Mouse (Mus musculus) layer of hippocampus, postnatal 36 days (tissue): Measurements from ENCODE around the gene Tmem230. TPM values are rescaled to one million over a fixed set of nuclear protein-coding genes. Genes with fewer than 3 reads are reported as not detected.

ENCODE experiments used
- DNase-seq, 2 experiments: peaks; one replicate each; pipeline ENCODE4 v3.0.0; 2022
- total RNA-seq, 2 experiments: library from RNA; stranded (reverse); gene quantifications; 2 replicates each; pipeline ENCODE4 v1.2.3; 2021

The Tmem230 gene
- total RNA-seq, 2 experiments from 2014 or later = 31.7 to 32.2 TPM

DNA sequence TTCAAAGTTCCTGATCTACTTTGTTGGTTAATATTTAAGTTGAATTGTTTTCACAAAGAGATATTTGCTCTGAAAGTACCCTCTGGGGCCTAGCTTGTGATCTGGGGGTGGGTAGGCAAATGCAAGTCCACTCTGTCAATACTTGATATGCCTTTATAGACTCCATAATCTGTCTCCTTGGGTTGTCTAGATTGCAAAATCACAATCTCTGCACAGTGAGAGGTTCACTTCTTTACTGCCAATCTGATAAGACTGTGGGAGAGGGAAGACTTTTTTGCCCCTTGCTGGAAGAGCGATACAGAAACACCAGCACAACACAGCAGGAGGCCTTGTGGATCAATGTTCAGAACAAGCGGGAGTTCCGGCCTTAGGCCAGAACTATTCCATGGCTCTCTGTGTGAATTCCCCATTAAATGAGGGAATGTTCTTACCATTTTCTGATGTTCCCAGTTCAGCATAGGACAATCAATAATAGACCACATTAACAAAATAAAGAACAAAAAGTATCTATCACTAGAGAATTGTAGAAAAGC, 15.1 kb downstream of the Tmem230 start:
- no peak for DNase-seq

DNA sequence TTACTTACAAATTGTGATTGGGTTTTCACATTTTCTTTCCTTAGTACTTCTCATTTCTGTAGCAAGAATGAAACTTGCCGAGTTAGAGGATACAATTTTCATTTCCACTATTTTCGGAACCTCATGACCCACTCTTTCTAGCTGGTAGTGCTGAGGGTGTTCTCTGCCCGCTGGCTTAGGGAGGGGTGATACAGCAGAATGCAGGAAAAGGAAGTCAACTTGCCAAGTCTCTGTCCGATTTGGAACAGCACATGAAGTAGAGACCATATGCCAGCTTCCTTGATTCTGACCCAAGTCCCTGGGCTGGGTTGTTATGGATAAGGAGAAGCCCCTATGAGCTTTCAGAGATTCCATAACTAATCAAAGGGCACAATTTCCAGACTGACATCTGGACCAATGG, 23.2 kb downstream of the Tmem230 start:
- no peak for DNase-seq

DNA sequence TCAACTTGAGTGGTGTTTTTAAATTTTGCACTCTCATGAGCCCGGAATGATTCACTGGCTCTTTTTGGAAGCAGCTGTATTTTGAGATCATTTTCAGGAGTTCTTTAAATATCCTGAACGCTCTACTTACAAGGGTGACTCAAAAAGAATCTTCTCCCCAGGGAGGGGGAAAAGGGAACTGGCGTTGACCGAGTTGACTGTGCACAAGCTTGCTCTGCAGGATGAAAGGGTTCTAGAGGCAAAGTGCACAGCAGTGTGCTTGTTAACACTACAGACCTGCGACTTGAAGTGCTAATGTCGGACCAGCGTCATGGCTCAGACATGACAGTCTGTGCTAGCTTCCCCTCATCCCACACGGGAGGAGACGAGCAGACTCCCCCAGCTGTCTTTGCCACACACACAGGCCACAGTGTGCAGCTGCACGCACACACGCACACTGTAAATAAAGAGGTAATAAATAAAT, 26.0 kb downstream of the Tmem230 start:
- DNase-seq = no peak

DNA sequence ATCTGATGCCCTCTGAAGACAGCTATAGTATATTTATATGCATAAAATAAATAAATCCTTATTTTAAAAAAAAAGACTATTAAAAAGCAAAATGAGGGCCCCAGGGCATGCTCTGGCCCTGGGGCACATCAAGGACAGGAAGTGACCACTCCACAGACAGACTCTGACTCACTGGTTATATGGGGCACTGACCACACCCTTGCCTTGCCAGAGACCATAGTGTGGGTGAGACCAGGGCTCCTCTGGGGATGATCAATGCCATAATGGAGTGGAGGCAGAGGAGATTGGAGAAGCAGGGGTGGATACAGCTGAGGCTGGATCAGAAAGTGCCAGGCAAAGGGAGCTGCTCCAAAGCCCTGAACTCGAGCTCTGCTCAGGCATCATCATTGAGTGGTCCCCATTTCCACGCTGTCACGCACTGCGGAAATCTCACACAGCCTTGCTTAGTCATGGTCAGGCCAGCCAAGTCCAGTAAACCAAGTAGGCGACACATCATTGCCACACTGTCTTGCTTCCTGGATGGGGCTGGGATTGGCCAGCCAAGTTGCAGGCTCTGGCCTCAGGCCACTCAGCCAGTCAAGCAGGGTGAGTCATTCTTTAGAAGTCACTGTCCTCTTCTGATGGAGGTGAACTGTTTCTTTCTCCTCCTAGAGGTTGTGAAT, 35.5 kb downstream of the Tmem230 start:
- no peak for DNase-seq

DNA sequence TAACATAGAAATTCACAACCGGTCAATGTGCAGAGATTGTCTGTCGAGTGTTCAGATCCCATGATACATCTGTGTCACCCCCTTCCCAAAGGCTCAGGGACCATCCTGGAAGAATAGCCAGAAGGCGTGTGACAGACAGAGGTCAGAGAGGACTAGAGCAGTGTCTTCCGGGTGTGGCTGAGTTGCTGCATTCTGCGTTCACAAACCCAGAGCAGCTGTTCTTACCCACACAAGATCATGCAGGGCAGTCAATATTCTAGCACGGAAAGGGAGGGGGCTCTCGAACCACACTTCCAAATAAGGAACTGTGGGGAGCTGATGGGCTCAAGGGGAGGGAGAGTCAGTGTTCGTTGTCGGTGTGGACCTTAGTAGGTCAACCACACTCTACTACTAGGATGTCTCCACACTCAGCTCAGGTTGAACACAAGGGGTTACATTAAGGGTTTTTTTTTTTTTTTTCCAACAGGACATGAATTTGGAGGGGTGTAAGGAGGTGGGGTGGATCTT, 36.7 kb downstream of the Tmem230 start:
- no peak for DNase-seq

DNA sequence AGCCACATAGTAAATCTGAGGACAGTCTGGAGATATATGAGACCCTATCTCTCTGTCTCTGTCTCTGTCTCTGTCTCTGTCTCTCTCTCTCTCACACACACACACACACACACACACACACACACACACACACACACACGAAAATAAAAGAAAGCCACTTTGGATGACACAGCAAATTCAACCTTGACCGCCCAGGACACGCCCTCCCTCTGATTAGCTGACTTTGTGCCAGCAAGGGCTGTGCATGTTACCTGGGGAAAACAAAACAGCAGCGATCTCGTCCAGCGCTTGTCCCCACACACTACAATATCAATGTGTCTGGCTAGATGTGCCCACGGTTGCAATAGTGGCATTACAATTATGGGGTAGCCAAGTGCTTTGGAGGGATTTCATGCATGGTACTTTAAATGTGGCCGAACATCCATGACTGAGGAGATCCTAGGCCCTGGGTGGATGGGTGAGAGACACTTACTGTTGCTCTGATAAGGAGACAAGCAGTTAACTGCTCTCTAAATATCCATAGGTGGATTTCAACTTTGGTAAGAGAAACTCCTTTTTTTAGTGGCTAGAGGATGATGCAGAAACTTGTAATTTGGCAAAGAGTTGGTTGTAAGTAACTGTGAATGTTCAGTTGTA, 39.2 kb downstream of the Tmem230 start:
- no peak for DNase-seq

DNA sequence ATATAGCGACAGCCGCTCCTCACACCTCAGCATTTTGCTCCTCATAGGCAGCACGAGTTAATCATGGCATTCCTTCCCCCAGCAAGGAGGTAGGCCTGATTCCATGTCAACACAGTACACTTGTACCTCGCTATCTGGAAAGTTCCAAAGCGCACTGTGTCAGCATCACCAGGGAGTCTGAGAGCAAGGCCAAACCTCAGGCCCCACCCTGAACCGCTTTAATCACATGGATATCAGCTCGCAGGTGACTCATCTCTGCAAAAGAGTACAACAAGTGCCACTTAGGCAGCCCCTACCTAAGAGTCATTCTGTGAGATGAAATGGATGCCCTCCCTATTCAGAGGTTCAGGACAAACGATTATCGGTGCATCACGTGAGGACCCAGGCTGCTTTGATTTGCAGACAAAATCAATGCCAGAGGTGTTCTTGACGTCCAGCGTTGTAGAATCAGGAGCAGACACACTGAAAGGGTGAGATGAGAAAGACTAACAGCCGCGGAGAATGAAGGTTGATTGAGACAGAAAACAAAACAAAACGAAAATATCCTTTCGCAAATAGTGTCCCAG, 41.2 kb downstream of the Tmem230 start:
- no peak for DNase-seq

DNA sequence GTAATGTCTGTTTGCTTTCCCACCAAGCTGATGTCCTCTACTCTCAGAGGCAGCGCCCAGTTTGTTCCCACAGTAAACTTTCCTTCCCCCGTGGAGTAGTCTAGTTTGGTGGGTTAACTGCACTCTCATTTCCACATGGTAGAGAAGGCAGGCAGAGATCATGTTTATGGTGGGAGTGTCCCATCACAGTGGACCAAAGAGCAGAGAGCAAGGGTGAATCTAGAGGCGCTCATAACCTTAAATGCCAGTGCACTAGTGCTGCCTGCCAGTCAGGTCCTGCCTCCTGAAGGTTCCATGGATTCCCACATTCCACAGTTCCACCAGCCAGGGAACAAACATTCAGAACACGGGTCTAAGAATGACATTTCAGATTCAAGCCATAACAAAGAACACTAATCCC, 42.1 kb downstream of the Tmem230 start:
- DNase-seq = no peak

DNA sequence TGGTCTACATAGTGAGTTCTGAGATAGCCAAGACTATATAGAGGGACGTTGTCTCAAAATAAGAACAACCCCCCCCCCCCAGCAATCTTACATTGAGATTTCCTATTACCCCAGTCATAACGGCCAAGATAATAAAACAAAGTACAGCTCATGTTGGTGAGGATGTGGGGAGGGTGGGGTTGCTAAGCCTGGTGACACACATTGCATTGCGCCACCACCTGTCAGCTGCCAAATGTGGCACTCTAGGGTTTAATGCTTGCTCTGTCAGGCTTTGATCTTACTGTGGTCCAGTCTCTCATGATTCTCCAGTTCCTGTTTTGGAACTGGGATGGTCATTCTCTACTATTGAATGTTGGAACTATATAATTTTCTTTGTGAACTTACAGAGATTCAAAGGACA, 43.8 kb downstream of the Tmem230 start:
- no peak for DNase-seq

DNA sequence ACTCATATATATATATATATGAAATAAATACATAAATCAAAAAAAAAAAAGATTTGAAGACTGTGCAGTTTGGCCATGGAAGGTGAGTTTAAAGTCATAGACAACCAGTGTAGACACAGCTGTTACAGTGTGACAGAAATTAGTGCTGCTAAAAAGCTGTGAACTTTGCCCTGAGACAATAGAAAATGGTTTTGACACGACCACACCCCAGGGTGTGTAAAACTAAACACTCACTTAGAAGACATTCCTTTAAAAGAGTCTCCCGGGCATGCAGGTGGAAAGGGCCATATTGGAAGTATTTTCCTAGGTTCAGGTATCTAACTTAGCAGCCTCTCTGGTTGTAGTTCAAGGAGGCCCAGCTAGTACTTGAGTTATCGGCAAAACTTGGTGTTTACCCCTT, 44.4 kb downstream of the Tmem230 start:
- DNase-seq = no peak

DNA sequence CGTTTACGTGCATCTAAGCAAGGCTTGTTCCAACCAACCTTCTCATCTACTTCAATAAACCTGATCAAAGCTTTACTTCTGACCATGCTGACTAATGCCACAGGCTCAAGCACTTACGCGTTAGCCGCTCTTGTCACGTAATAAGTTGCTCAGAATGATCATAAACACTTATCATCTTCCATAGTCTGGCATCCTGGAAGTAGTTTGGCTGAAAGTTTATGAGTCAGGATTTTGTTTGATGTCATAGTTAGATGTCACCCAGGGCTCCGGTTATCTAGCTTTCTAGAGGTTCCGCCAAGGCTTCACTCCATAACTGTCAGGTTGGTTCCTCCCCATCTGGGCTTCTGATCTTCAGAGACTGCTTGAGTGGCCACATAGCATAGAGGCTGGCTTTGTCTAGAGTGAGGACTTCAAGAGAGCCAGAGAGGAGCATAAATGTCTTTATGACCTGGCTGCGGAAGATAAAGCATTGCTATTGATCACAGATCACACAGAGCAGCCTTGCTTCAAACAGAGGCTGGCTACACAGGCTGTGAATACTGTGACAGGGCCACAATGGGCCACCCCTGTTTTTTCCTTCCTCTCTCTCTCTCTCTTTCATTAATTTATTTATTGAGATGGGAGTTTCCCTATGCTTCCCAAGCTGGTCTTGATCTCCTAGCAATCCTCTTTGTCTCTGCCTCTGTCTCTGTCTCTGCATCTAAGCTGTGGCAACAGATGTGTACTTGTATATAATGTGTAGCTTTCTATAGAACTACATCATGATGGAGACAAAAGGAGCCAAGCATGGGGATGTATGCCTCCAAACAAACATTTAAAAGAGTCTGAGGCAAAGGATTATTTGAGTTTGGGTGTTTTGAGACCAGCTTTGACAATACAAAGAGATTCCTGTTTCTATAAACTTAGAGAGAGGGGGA, 49.3 kb downstream of the Tmem230 start:
- DNase-seq = no peak

DNA sequence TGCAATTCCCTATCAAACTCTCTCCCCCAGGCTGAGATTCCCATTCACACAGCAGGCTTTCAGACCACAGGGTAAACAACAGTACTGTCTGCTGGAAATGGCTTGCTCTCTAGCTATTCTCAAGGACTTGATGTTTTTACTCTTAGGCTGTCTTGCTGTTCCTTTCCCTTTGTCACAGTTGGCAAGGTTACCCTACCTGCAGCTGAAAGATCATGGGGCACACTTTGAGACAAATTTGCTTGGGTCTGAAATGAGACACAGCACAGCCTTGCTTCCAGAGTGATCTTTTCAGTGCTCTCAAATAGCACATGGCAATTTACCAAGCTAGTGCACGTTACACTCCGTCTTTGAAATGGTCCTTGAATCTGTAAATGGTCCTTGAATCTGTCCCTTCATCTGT, 52.0 kb downstream of the Tmem230 start:
- no peak for DNase-seq

DNA sequence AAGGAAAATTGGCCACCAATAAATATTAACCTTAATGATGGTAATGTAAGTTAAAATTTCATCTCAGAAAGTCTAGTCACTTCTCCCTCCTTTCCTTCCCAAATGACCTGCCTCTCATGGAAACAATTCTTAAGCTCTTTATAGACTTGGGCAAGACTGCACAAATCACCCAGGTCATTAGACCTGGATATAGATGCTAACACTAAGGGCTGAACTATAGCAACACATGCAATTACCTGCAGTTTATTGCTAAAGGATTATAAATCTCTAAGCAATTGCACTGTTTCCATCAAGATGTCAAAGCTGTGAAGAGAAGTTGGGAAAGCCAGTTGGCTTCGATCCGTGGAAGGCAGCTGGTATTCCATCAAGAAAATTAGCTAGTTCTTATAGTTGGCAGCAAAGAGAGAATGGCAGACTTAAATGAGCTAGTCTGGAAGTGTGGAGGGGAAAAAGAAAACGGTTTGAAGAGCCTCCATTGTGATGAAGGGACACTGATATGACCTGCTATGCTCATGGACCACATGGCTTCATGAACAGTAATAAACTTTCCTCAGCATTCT, 56.9 kb downstream of the Tmem230 start:
- no peak for DNase-seq

Other genes with a start within 250 kb of the Tmem230 start
- 10 to 100 TPM; 37.2 to 39.4 TPM for gene Rassf2, start 217.5 kb downstream of the Tmem230 start, total RNA-seq
- gene Slc23a2, start 102.7 kb downstream of the Tmem230 start, total RNA-seq = 10 to 100 TPM; 94.4 to 98.1 TPM
- gene Pcna, start 5.5 kb upstream of the Tmem230 start, total RNA-seq = 10 to 100 TPM; 47.3 to 52.9 TPM
- gene Cds2, start 15.3 kb upstream of the Tmem230 start, total RNA-seq = 100 to 1,000 TPM; 255 to 262 TPM
- gene Prokr2, start 137.6 kb upstream of the Tmem230 start, total RNA-seq = 1 to 10 TPM; 2.2 to 2.4 TPM